Mouse (Mus musculus): ENCODE results near the gene U2af1. TPM values are rescaled to one million over a fixed set of nuclear protein-coding genes. Genes with fewer than 3 reads are reported as not detected.
A peak's percentile ranks its signal among the peaks of the same experiment; 100 is the strongest.

The U2af1 gene
- total RNA-seq, 2 experiments from 2014 or later, result 57.1 to 65.9 TPM

DNA sequence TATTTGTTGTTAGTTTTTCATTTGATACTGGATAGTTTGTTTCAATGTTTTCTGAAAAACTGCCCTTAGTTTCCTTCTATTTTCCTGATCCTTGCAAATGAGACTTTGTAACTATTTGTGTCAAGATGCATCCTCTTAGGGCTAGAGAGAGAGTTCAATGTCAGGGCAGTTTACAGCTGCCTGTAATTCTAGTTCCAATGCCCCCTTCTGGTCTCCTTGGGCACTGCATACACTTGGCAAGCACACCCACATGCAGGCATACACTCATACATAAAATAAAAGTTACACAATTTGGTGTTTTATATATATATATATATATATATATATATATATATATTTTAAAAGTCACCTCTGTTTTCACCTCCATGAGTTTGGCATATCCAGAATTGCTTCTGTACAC is 4.2 kb upstream of the U2af1 start:
- no peak for DNase-seq

- DNase-seq, result no peak
Measured at GRCm38 (mm10) chr17:31660661-31661250, 2.1 kb upstream of the U2af1 start.

GRCm38 (mm10) chr17:31658136-31658467 is 590 bp downstream of the U2af1 start:
- no peak for DNase-seq

DNA sequence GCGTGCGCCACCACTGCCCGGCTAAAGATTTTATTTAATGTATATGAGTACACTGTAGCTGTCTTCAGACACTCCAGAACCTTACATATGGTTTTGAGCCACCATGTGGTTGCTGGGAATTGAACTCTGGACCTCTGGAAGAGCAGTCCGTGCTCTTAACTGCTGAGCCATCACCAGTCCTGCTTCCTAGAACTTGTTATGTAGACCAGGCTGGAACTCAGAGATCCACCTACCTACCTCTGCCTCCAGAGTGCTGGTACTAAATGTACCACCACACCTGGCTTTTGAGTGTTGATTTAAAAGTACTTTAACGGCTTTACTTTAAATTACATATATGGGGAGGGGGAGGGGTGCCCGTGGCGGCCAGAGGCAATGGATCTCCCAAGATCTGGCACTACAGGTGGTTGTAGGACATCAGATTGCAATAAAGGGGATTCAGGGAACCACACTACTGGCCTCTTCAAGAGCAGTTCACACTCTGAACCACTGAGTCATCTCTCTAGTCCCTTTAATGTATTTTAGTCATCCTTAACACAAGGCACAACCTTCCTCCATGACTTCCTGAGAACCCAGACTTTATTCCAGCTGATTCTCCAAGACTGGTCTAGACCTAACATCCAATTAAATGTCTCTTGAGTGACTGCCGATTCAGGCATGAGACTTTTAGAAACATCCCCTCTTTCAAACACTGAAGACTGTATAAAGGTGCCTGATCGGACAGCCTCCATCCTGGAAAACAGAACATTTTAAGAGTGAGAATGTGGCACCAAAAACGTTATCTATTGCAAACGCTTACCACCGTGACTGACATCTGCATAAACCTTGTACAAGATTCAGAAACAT is 1.3 kb downstream of the U2af1 start:
- no peak for DNase-seq

DNA sequence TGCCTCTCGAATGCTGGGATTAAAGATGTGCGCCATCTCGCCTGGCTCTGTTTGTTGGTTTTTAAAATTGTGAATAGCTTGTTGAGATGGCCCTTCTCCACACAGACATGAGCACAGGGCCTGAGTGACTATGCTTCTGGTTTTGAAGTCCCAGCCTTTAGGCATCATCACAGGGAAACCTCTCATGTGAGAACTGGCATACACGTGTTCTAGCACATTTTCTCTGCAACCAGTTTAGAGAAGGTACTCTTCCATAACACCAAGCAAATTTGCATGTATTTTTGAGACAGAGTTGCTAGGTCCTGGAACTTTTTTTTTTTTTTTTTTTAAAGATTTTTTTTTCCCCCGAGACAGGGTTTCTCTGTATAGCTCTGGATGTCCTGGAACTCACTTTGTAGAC is 2.0 kb downstream of the U2af1 start:
- DNase-seq, result no peak

DNA sequence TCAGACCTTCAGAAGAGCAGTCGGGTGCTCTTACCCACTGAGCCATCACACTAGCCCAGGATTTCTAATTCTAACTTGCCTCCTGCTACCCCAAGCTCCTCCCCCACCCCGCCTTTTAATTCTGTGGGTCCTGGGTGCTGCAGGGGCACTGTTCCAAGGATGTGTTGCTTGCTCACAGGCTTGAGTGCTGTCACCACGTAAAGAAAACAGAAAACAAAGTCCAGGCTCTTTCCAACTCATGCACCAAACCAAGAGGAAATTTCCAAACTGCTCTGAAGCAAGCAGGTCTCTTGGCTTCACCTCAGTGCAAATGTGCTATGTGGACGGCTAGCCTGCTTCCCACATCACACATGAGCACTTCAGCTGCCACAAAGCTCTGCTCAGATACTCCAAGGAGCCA is 3.3 kb downstream of the U2af1 start:
- no peak for DNase-seq

DNA sequence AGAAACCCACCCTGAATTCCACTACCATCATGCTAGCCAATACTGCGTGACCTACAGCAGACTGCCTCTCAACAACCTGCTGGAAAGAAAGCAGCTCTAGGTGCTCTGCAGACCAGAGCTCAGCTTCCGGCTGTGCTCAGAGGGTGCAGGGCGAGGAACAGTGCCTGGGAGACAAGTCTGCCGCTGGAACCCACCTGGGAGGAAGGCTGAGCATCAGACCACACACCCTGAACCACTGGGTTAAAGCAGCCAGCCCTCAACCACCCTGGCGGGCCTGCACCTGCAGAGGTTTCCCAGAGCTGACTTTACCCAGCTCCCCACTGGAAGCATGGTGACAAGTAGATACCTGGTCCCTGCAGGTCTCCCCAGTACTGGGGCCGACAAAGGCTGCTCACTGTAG is 5.4 kb downstream of the U2af1 start:
- DNase-seq, result no peak

GRCm38 (mm10) chr17:31652152-31652551 is 6.5 kb downstream of the U2af1 start:
- no peak for DNase-seq

DNA sequence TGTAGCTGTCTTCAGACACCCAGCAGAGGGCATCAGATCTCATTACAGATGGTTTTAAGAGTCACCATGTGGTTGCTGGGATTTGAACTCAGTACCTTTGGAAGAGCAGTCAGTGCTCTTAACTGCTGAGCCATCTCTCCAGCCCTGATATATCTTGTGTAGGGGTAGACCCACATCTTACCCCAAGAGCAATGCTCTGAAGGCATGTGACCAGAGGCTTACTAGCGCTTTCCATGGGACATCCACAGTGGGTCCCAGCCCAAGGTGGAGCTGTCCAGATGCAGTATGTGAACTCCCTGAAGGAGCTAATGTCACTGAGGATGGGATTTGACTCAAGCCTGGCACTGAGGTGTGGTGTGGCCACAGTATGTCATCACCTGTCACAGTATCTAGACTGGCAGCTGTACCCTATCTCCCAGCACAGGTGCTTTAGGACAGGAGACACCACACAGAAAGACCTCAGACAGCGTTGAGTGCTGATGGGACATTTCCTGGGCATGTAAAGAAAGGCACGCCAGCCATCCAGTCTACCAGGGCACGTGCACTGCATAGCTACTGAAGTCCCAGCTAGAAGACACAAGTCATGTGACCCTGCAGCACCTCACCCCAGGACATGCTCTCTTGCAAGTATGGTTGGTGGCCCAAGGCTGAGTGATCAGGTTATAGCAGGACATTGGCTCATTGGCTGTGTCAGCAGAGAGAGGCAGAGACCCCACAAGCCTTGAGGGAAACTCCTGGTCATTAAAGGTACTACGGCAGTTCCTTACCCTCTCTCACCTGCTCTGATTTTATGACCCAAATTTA is 12.3 kb downstream of the U2af1 start:
- no peak for DNase-seq

DNA sequence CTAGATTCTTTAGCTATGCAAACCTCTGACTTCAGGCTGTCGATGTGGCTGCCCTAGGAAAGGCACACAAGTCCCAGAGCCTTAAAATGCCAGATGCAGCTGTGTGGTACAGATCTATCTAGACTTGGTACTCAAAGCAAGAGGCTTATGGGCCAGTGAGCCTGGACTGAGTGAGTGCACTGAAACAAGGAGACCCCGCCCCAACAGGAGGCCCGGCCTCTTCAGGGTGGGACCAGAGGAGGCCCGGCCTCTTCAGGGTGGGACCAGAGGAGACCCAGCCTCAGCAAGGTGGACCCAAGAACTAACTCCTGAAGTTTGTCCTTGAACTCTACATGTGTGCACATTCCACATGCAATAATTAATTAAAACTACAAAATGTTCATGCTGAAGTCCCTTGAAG is 15.8 kb downstream of the U2af1 start:
- DNase-seq, result no peak

DNA sequence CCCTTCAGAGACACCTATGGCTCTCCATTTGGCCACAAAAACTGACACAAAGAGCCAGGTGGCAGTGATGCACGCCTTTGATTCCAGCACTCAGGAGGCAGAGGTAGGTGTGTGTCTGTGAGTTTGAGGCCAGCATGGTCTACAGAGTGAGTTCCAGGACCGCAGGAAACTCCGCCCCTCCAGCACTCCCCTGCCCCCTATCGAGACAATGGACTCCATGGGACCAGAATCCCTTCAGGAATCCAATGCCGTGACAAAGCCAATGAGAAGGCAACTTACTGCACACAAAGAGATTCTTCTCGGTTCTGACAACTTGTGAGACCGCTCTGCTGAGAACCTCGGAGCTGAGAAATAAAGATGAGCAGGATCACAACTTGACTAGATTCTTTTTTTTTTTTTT is 16.4 kb downstream of the U2af1 start:
- no peak for DNase-seq

DNA sequence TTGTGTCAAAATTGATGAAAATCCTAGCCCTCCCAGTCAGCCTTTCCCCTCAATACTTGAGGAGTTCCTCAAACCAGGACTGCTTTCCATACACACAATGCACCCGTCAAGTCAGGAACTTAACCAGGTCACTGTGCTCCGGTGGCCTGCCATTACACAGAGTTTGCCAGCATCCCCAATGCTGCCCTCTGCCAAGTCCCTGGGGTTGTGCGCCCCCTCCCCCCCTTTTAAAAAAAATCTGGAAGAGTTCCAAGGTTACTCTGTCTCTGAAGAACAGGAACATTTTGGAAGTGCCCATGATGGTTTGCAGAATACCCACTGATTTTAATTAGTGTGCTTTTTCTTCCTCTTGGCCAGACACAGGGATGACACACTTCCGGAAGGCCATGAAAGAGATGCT is 19.0 kb downstream of the U2af1 start:
- DNase-seq, result no peak

- DNase-seq, result no peak
Measured at GRCm38 (mm10) chr17:31637866-31638570, 20.7 kb downstream of the U2af1 start.

DNA sequence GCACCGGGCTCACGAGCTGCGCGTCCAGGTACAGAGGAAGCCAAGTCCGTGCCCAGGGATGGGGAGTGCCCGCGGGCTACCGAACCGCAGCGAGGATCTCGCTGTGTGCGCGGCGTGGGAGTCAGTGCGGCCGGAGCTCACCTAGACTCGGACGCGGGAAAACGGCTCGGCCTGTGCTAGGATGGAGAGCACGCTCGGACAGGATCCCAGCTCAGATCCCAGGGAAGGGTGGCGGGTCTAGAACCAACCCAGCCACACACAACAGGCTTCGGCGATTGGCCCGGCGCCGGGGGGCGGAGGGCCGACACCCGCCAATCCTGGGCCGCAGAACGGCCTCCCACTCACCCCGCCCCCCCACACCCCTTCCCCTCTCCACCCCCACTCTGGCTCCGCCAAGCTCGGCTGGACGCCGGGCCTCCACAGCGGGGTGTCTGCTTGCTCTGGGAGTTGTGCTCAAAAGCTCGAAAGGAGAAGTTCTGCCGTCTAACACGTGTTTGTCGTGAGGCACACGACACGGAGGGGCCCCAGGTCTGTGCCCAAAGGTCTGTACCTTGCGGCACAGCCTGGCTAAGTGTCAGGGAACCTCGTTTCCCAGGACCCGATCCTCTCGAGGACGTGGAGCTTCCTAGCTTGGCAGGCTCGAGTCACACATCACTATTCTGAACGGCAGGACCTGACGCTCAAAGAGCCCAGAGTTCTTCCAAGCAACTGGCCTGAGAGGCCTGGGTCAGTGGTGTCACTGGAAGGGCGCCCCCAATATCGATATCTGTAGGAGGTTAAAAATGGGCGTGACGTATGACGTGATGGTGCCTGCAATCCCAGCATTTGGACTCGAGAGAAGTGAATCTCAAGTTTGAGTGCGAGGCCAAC is 21.5 kb downstream of the U2af1 start, which contains the start of gene Cbs:
Gene Cbs, minus strand, starts transcription at position 297 of the 870 bp plus-strand sequence.
- peak; percentile 86 for DNase-seq

- DNase-seq, result no peak
Measured at GRCm38 (mm10) chr17:31636277-31636941, 22.3 kb downstream of the U2af1 start.

- DNase-seq, result no peak
Measured at GRCm38 (mm10) chr17:31635781-31636180, 22.9 kb downstream of the U2af1 start.

DNA sequence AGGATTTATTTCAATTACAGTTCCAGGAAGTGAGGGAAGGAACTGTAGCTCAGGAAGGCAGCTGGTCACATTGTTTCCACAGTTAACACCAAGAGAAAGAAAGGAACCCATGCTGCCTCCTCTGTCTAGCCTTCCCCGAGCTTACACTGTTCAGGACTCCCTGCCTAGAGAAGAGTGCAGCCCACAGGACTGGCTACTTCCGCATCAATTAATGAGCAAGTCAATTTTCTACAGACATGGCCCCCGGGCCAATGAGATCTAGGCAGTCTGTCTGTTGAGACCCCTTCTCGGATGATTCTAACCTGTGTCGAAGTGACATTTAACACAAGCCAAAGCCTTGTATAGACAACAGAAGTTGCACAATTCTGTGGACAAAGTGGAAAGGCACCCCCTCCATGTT is 23.8 kb downstream of the U2af1 start:
- DNase-seq, result no peak

- DNase-seq, result no peak
Measured at GRCm38 (mm10) chr17:31633007-31633406, 25.7 kb downstream of the U2af1 start.

DNA sequence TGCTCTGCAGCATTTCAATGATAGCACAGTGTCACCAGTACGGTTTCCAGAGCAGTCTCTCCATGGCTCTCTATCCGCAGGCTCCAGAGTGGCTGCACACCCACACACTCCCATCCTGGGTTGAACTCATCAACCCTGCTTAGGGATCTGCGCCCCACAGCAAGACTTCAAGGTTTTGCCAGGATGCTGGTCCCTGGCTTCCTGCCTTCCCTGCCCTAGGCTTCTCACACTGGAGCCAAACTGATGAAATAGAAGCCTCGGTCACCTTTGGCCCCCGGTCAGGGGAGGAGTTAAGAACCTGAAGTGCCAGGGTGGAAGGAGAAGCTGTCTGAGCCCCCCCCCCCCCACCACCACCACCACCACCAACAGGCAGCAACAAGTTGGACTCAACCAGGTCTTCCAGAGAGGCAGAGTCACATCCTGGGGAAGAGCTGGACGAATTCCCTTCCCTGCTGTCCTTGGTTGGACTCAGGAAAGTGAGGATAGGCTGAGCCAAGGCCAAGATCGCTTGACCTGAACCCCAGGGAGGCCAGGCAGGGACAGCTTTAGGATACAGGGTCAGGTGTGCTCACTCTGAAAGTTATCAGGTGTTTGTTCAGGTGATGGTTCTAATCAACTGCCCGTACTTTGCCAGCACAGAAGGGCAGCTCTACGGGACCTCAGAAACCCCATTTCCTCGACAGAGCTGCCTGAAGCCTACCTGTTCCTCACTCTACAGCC is 27.5 kb downstream of the U2af1 start:
- DNase-seq, result no peak

- DNase-seq, result no peak
Measured at GRCm38 (mm10) chr17:31627961-31628360, 30.7 kb downstream of the U2af1 start.

Measured in gastrocnemius, postnatal 25 days (tissue).